Mouse (Mus musculus) myocyte (in vitro differentiated cells): ENCODE data around the gene Nlgn3.

ENCODE experiments used
- MYOD1 ChIP-seq, 3 experiments: IDR thresholded peaks; one replicate each; pipeline ENCODE4 v1.6.1; 2011; ENCODE audit warnings: control low read depth in 2 of 3, low read depth in 2 of 3, mild to moderate bottlenecking in 2 of 3, moderate library complexity in 1 of 3; ENCODE audit not compliant: insufficient read length in 2 of 3, control insufficient read depth in 1 of 3
- MYOG ChIP-seq, 3 experiments: IDR thresholded peaks; one replicate each; pipeline ENCODE4 v1.6.1; 2011; ENCODE audit warnings: control low read depth in 2 of 3, low read depth in 2 of 3, mild to moderate bottlenecking in 2 of 3; ENCODE audit not compliant: insufficient read length in 2 of 3, control insufficient read depth in 1 of 3, insufficient read depth in 1 of 3
- POLR2A ChIP-seq: IDR thresholded peaks from one replicate; pipeline ENCODE4 v1.6.1; 2011; ENCODE audit warnings: low read depth, mild to moderate bottlenecking, control low read depth, moderate library complexity; ENCODE audit not compliant: insufficient read length
- TCF12 ChIP-seq: IDR thresholded peaks from one replicate; pipeline ENCODE4 v1.6.1; 2011; ENCODE audit warnings: mild to moderate bottlenecking, control low read depth; ENCODE audit not compliant: poor library complexity, insufficient read depth, severe bottlenecking
- TCF3 ChIP-seq: IDR thresholded peaks from one replicate; pipeline ENCODE4 v1.6.1; 2011; ENCODE audit warnings: low read depth, control low read depth; ENCODE audit not compliant: insufficient read length

GRCm38 (mm10) chrX:101299473-101300426 lies 782 bp downstream of the Nlgn3 start:
- TF ChIP-seq POLR2A (no peak), MYOD1 (IDR thresholded peaks at IDR 0.05; ENCODE audit: control insufficient read depth in 1 of 3, insufficient read length in 2 of 3, low read depth in 2 of 3) (no peak), TCF3 (no peak), MYOG (IDR thresholded peaks at IDR 0.05; ENCODE audit: control insufficient read depth in 1 of 3, insufficient read depth in 1 of 3, insufficient read length in 2 of 3, low read depth in 2 of 3) (no peak), TCF12 (no peak)
